Mouse (Mus musculus) MEL (cell line): ENCODE measurements around the gene Hoxb2. TPM values are rescaled to one million over a fixed set of nuclear protein-coding genes. Genes with fewer than 3 reads are reported as not detected.

ENCODE experiments used
- DNase-seq: peaks from one replicate; pipeline ENCODE4 v3.0.0; 2011; ENCODE audit warnings: low read depth, low spot score
- H3K27ac ChIP-seq: 2 replicates; pipeline ENCODE4 v1.5.1; 2012; ENCODE audit warnings: low read depth, mild to moderate bottlenecking, control low read depth, low read length, moderate library complexity; ENCODE audit not compliant: control insufficient read depth
- H3K27me3 ChIP-seq, 2 experiments: fragments of 150-350 bp in 1 of 2; sonication (generic) in 1 of 2; 2 replicates each; pipeline ENCODE4 v1.6.1; 2012; ENCODE audit warnings: low read length in 2 of 2, mild to moderate bottlenecking in 2 of 2, improper control_type of control experiment in 1 of 2, moderate library complexity in 1 of 2; ENCODE audit not compliant: insufficient read depth in 2 of 2, control insufficient read depth in 1 of 2
- H3K36me3 ChIP-seq, 2 experiments: 2 replicates each; pipeline ENCODE4 v1.6.1; 2012 to 2014; ENCODE audit warnings: low read length in 2 of 2, improper control_type of control experiment in 1 of 2, inconsistent platforms in 1 of 2, mild to moderate bottlenecking in 1 of 2; ENCODE audit not compliant: insufficient read depth in 2 of 2, control insufficient read depth in 1 of 2
- H3K4me1 ChIP-seq, 2 experiments: fragments of 150-350 bp in 1 of 2; sonication (generic) in 1 of 2; 2 replicates each; pipeline ENCODE4 v1.6.1; 2012; ENCODE audit warnings: low read length in 2 of 2, improper control_type of control experiment in 1 of 2, mild to moderate bottlenecking in 1 of 2; ENCODE audit not compliant: insufficient read depth in 2 of 2, control insufficient read depth in 1 of 2
- H3K4me3 ChIP-seq, 2 experiments: fragments of 150-350 bp in 1 of 2; sonication (generic) in 1 of 2; 2 replicates each; pipeline ENCODE4 v1.5.1; 2012; ENCODE audit warnings: low read depth in 2 of 2, low read length in 2 of 2, mild to moderate bottlenecking in 2 of 2, moderate library complexity in 2 of 2, control low read depth in 1 of 2, improper control_type of control experiment in 1 of 2; ENCODE audit not compliant: control insufficient read depth in 1 of 2, insufficient read depth in 1 of 2
- H3K79me2 ChIP-seq: 2 replicates; pipeline ENCODE4 v1.6.1; 2012; ENCODE audit warnings: mild to moderate bottlenecking, low read length, moderate library complexity; ENCODE audit not compliant: control insufficient read depth, poor library complexity, insufficient read depth
- H3K9ac ChIP-seq: 2 replicates; pipeline ENCODE4 v1.6.1; 2012; ENCODE audit warnings: low read depth, mild to moderate bottlenecking, control low read depth, low read length, moderate library complexity; ENCODE audit not compliant: control insufficient read depth, poor library complexity, severe bottlenecking
- H3K9me3 ChIP-seq: fragments of 150-350 bp; sonication (generic); replicated peaks from 2 replicates; pipeline ENCODE4 v1.6.1; 2012; ENCODE audit warnings: mild to moderate bottlenecking, low read length, improper control_type of control experiment, moderate library complexity; ENCODE audit not compliant: insufficient read depth
- BHLHE40 ChIP-seq: IDR thresholded peaks from 2 replicates; pipeline ENCODE4 v1.6.1; 2012; ENCODE audit warnings: low read depth, mild to moderate bottlenecking, inconsistent platforms, low read length, improper control_type of control experiment, borderline replicate concordance
- CHD1 ChIP-seq: IDR thresholded peaks from 2 replicates; pipeline ENCODE4 v1.6.1; 2012; ENCODE audit warnings: low read depth, mild to moderate bottlenecking, inconsistent platforms, low read length, improper control_type of control experiment
- CHD2 ChIP-seq: IDR thresholded peaks from 2 replicates; pipeline ENCODE4 v1.6.1; 2011; ENCODE audit warnings: low read length, improper control_type of control experiment
- ETS1 ChIP-seq: IDR thresholded peaks from 2 replicates; pipeline ENCODE4 v1.6.1; 2012; ENCODE audit warnings: low read depth, mild to moderate bottlenecking, inconsistent platforms, low read length, improper control_type of control experiment, moderate library complexity
- MAX ChIP-seq: IDR thresholded peaks from 2 replicates; pipeline ENCODE4 v1.6.1; 2011; ENCODE audit warnings: low read length, improper control_type of control experiment
- MEF2A ChIP-seq: IDR thresholded peaks from 2 replicates; pipeline ENCODE4 v1.6.1; 2014; ENCODE audit warnings: low read depth, mild to moderate bottlenecking, inconsistent platforms, low read length, improper control_type of control experiment; ENCODE audit not compliant: poor library complexity, insufficient replicate concordance, severe bottlenecking; ENCODE audit errors: extremely low read depth
- NRF1 ChIP-seq: IDR thresholded peaks from 2 replicates; pipeline ENCODE4 v1.6.1; 2014; ENCODE audit warnings: low read depth, mild to moderate bottlenecking, inconsistent platforms, low read length, improper control_type of control experiment, moderate library complexity; ENCODE audit not compliant: poor library complexity, insufficient read depth, severe bottlenecking
- SMC3 ChIP-seq: IDR thresholded peaks from 2 replicates; pipeline ENCODE4 v1.6.1; 2011; ENCODE audit warnings: low read depth, low read length, improper control_type of control experiment
- TCF12 ChIP-seq: IDR thresholded peaks from 2 replicates; pipeline ENCODE4 v1.6.1; 2014; ENCODE audit warnings: low read depth, mild to moderate bottlenecking, inconsistent platforms, low read length, improper control_type of control experiment, moderate library complexity
- USF1 ChIP-seq: IDR thresholded peaks from 2 replicates; pipeline ENCODE4 v1.6.1; 2014; ENCODE audit warnings: low read depth, mild to moderate bottlenecking, inconsistent platforms, low read length, improper control_type of control experiment, moderate library complexity
- ZC3H11A ChIP-seq: IDR thresholded peaks from 2 replicates; pipeline ENCODE4 v1.6.1; 2012; ENCODE audit warnings: low read depth, mild to moderate bottlenecking, inconsistent platforms, low read length, improper control_type of control experiment
- ZNF384 ChIP-seq: IDR thresholded peaks from 2 replicates; pipeline ENCODE4 v1.6.1; 2012; ENCODE audit warnings: low read depth, mild to moderate bottlenecking, inconsistent platforms, low read length, improper control_type of control experiment
- polyA plus RNA-seq, 2 experiments: library from polyadenylated mRNA; stranded (reverse) in 1 of 2; unstranded in 1 of 2; fragments of >175 nt in 1 of 2; fragments of >200 nt in 1 of 2; gene quantifications; 2 replicates each; pipeline versions ENCODE4 v1.2.1 to v1.2.4; 2012; ENCODE audit warnings: low replicate concordance in 2 of 2, low read depth in 1 of 2; ENCODE audit not compliant: insufficient read length in 2 of 2, insufficient read depth in 1 of 2, missing spikeins in 1 of 2
- total RNA-seq: library from RNA; depleted of rRNA; stranded (reverse); fragments of 300-350 nt; gene quantifications from 2 replicates; pipeline ENCODE4 v1.2.3, GENCODE M21; 2012

Gene Hoxb2
- total and polyA plus RNA-seq, 3 experiments: not detected

DNA sequence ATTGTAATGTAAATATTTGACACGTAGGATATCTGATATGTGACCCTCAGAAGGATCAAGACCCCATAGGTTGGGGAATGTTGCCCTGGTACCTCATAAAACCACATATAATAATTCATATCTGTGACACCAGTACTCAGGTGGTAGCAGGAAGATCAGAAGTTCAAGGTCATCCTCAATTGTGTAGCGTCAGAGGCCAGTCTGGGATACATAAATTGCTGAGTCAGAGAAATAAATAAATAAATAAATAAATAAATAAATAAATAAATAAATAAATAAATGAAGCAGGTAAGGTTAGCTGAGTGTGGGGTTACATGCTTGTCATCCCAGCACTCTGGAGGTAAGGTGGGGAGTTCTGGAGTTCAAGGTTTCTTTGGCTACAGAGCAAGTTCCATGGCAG is 37.3 kb downstream of the Hoxb2 start:
- no peak for TF ChIP-seq TCF12
- TF ChIP-seq ETS1: no peak
- H3K4me3 ChIP-seq: no peak overlapping the region
- no peaks in the 10 kb centered on the region for H3K79me2 ChIP-seq
- no peak overlapping the region for H3K9ac ChIP-seq
- H3K36me3 ChIP-seq: no peaks in the 10 kb centered on the region
- no peak overlapping the region for H3K27ac ChIP-seq
- H3K9me3 ChIP-seq: no peaks in the 10 kb centered on the region
- DNase-seq: no peak
- H3K4me1 ChIP-seq: no peaks in the 10 kb centered on the region
- H3K27me3 ChIP-seq: peaks cover 2 to 15% of the 10 kb centered on the region in 2 experiments

DNA sequence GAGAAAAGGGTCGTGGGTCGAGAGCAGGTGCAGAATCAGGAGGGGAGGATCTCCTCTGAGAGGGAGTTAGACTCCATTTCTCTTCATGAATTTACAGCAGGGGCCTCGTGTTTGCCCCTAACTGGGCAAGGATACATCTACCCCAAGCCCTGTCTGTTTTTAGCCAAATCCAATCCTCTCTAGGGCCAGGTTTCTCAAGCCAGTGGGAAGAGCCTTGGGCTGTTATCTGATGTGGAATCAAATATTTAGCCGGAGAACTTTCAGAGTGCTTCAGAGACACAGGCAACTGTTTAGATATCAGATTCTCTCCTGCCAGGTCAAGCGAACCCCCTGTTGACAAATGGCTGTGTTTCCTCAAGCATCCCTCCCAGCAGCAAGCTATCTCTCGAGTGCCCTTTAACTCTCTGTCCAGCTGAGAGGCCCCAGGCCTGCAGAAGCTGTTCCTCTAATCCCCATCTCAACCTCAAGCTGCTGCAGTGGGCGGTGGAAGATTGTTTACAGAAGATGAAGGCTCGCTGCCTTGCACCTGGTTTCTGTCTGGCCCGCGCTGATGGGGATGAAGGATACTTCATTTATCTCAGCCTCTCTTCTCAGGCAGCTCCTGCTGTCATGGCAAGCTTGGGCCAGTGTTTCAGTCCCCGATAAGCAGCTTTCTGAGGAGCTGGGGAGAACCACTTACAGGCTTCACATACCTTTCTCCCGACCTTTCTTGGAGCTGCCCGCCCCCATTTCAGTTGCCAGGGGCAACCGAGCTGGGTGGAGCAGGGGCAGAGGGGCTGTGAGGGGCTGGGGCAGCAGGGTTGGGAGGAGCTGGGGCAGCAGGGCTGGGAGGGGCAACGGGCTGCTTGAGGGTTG is 46.7 kb downstream of the Hoxb2 start:
- 0 out of 4 replicates have a peak, but pooled peaks cover 0 to 2% of the 10 kb centered on the region in 2 experiments for H3K27me3 ChIP-seq
- H3K79me2 ChIP-seq: no peaks in the 10 kb centered on the region
- no peak overlapping the region for H3K9ac ChIP-seq
- H3K4me1 ChIP-seq: no peaks in the 10 kb centered on the region
- no peak for DNase-seq
- no peak overlapping the region for H3K27ac ChIP-seq
- TF ChIP-seq ZNF384: no peak
- TF ChIP-seq, all 39 proteins: peak for 0
- Histone ChIP-seq H3K4me3 (no peak overlapping the region), H3K36me3 (no peaks in the 10 kb centered on the region), H3K9me3 (no peaks in the 10 kb centered on the region)

DNA sequence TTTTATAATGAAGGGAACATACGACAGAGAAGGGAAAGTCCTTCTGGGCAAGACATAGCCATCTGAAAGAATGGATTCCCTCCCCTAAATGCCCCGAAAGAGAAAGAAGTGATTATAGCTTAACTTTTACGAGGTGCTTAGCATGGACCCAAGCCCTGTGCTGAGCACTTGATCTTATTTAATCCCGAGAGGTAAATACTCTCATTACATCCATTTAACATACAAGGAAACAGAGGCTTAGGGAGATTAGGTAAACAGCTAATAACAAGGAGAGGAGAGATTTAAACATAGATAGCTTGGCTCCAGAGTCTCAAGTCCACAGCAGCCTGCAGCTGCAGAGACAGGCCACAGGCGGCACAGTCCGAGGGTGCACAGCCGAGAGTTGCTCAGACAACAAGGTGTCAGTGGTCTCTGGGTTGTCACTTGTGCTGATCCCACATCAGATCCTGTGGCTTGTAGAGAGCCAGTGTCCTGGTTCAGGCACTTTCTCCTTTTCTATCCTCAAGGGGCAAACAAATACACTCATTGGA is 47.5 kb downstream of the Hoxb2 start:
- H3K4me3 ChIP-seq: no peak overlapping the region
- H3K27me3 ChIP-seq: 0 out of 4 replicates have a peak, but pooled peaks cover 0 to 2% of the 10 kb centered on the region in 2 experiments
- H3K27ac ChIP-seq: no peak overlapping the region

More for the DNA sequence above, 47.5 kb downstream of the Hoxb2 start:
- H3K9ac ChIP-seq: no peak overlapping the region
- H3K79me2 ChIP-seq: no peaks in the 10 kb centered on the region
- TF ChIP-seq CHD2: no peak
- TF ChIP-seq ZC3H11A: no peak
- no peak for TF ChIP-seq CHD1
- no peak for TF ChIP-seq BHLHE40
- no peak for TF ChIP-seq ETS1
- no peak for TF ChIP-seq SMC3
- no peak for TF ChIP-seq MEF2A
- TF ChIP-seq NRF1: no peak
- TF ChIP-seq MAX: no peak
- no peak for TF ChIP-seq USF1
- TF ChIP-seq, all 39 proteins: peak for 0
- Histone ChIP-seq H3K9me3 (no peaks in the 10 kb centered on the region), H3K4me1 (no peaks in the 10 kb centered on the region), H3K36me3 (no peaks in the 10 kb centered on the region)
- no peak for DNase-seq
